Mouse (Mus musculus): ENCODE data around the gene Gm9821.

Gm9821 gene

GRCm38 (mm10) chr2:91971231-91972097, 26.0 kb downstream of the Gm9821 start:
- no peak for DNase-seq (ENCODE audit: low read depth, low spot score)

GRCm38 (mm10) chr2:91972121-91972566, 26.6 kb downstream of the Gm9821 start:
- DNase-seq (ENCODE audit: low read depth, low spot score): peak; percentile 44

- no peak for DNase-seq (ENCODE audit: low read depth, low spot score)
Measured at GRCm38 (mm10) chr2:91973416-91974135, 28.1 kb downstream of the Gm9821 start.

GRCm38 (mm10) chr2:91975581-91976541, 30.4 kb downstream of the Gm9821 start, which contains the start of gene Dgkz:
Dgkz (minus strand) TSS chr2:91975864.
- no peak for DNase-seq (ENCODE audit: low read depth, low spot score)

- DNase-seq (ENCODE audit: low read depth, low spot score): no peak
Measured at GRCm38 (mm10) chr2:91977960-91978359, 32.5 kb downstream of the Gm9821 start.

- no peak for DNase-seq (ENCODE audit: low read depth, low spot score)
Measured at GRCm38 (mm10) chr2:91978547-91978946, 33.0 kb downstream of the Gm9821 start.

GRCm38 (mm10) chr2:91980245-91980644, 34.7 kb downstream of the Gm9821 start:
- DNase-seq (ENCODE audit: low read depth, low spot score): no peak

GRCm38 (mm10) chr2:91980830-91981229, 35.3 kb downstream of the Gm9821 start:
- no peak for DNase-seq (ENCODE audit: low read depth, low spot score)

- peak; percentile 93 for DNase-seq (ENCODE audit: low read depth, low spot score)
Measured at GRCm38 (mm10) chr2:91984439-91984838, 38.9 kb downstream of the Gm9821 start.

GRCm38 (mm10) chr2:91984906-91985525, 39.5 kb downstream of the Gm9821 start:
- DNase-seq (ENCODE audit: low read depth, low spot score): no peak

- no peak for DNase-seq (ENCODE audit: low read depth, low spot score)
Measured at GRCm38 (mm10) chr2:91986071-91986470, 40.6 kb downstream of the Gm9821 start.

- peak; percentile 88 for DNase-seq (ENCODE audit: low read depth, low spot score)
Measured at GRCm38 (mm10) chr2:91987542-91987941, 42.0 kb downstream of the Gm9821 start.

GRCm38 (mm10) chr2:91989750-91990149, 44.2 kb downstream of the Gm9821 start:
- no peak for DNase-seq (ENCODE audit: low read depth, low spot score)

- DNase-seq (ENCODE audit: low read depth, low spot score): no peak
Measured at GRCm38 (mm10) chr2:91993409-91993808, 47.9 kb downstream of the Gm9821 start.

GRCm38 (mm10) chr2:91996006-91996405, 50.5 kb downstream of the Gm9821 start:
- no peak for DNase-seq (ENCODE audit: low read depth, low spot score)
